In the genomic region with DNA sequence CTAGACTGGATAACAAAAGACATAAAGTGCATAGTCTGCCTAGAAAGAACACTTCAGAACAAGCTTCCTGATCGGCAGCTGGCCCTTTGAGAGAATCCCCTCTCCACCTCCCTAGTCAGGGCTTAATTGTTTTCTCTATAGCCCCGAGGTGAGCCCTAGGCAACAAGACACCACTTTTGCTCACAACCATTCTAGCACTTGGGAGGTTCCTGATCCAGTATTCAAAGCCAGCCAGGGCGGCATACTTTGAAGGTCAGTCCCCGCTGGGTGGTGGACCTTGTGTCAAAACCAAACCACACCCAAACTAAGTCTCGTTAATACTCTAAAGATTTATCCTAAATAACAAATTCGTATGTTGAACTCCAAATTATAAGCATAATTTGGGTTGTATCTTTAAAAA, we compare ENCODE assay signal across 8 mouse cellular contexts. TPM values are rescaled to one million over a fixed set of nuclear protein-coding genes. Genes with fewer than 3 reads are reported as not detected.
A peak's percentile ranks its signal among the peaks of the same experiment; 100 is the strongest.
DNase-seq lines count a peak whose midpoint lies in the region; ATAC-seq and TF ChIP-seq lines count a peak whose summit lies in the region.

No protein-coding gene starts in this region.

- peak overlapping the region; percentile 84 for H3K4me2 ChIP-seq in lung, embryonic 14.5 days
- H3K4me2 ChIP-seq in embryonic facial prominence, embryonic 13.5 days: peak overlapping the region; percentile 85
- H3K4me2 ChIP-seq in neural tube, embryonic 14.5 days (ENCODE audit: low read depth, low read length): peak overlapping the region; percentile 80

- no peaks in the 10 kb centered on the region for H3K27me3 ChIP-seq in lung, embryonic 14.5 days (ENCODE audit: insufficient read depth, low read length)
- H3K27me3 ChIP-seq in embryonic facial prominence, embryonic 13.5 days: no peaks in the 10 kb centered on the region
- H3K27me3 ChIP-seq in limb, embryonic 10.5 days (ENCODE audit: low read depth, poor library complexity, severe bottlenecking): no peaks in the 10 kb centered on the region
- H3K27me3 ChIP-seq in neural tube, embryonic 14.5 days (ENCODE audit: control insufficient read depth, insufficient read depth, low read length): no peaks in the 10 kb centered on the region

- 20% methylated on average over 6 of the region's 6 CpGs for WGBS in lung, embryonic 14.5 days
- 17% methylated on average over 6 of the region's 6 CpGs for WGBS in embryonic facial prominence, embryonic 13.5 days
- 29% methylated on average over 6 of the region's 6 CpGs for WGBS in limb, embryonic 10.5 days
- 13% methylated on average over 6 of the region's 6 CpGs for WGBS in neural tube, embryonic 14.5 days

- peak overlapping the region; percentile 90 for H3K27ac ChIP-seq in lung, embryonic 14.5 days (ENCODE audit: low read depth)
- 0 out of 2 replicates have a peak overlapping the region, but pooled peaks have one; percentile 83 for H3K27ac ChIP-seq in embryonic facial prominence, embryonic 13.5 days
- peak overlapping the region; percentile 95 for H3K27ac ChIP-seq in limb, embryonic 10.5 days
- H3K27ac ChIP-seq in neural tube, embryonic 14.5 days (ENCODE audit: low read depth, low read length): no peak overlapping the region

- no peaks in the 10 kb centered on the region for H3K9me3 ChIP-seq in lung, embryonic 14.5 days (ENCODE audit: low read depth, low read length)
- H3K9me3 ChIP-seq in embryonic facial prominence, embryonic 13.5 days: no peaks in the 10 kb centered on the region
- no peaks in the 10 kb centered on the region for H3K9me3 ChIP-seq in limb, embryonic 10.5 days (replicated peaks)
- H3K9me3 ChIP-seq in neural tube, embryonic 14.5 days (ENCODE audit: control insufficient read depth, low read length): no peaks in the 10 kb centered on the region

- peaks cover 15% of the 10 kb centered on the region for H3K4me1 ChIP-seq in lung, embryonic 14.5 days (ENCODE audit: insufficient read depth)
- H3K4me1 ChIP-seq in embryonic facial prominence, embryonic 13.5 days: peaks cover 19% of the 10 kb centered on the region
- H3K4me1 ChIP-seq in limb, embryonic 10.5 days: peaks cover 27% of the 10 kb centered on the region
- peaks cover 15% of the 10 kb centered on the region; the same call in 1 of the 2 replicates for H3K4me1 ChIP-seq in neural tube, embryonic 14.5 days (ENCODE audit: control insufficient read depth, insufficient read depth, low read length)

- no peaks in the 10 kb centered on the region for H3K36me3 ChIP-seq in lung, embryonic 14.5 days (ENCODE audit: insufficient read depth)
- H3K36me3 ChIP-seq in embryonic facial prominence, embryonic 13.5 days: no peaks in the 10 kb centered on the region
- no peaks in the 10 kb centered on the region for H3K36me3 ChIP-seq in limb, embryonic 10.5 days
- H3K36me3 ChIP-seq in neural tube, embryonic 14.5 days (ENCODE audit: control insufficient read depth, insufficient read depth, low read length): no peaks in the 10 kb centered on the region

- H3K9ac ChIP-seq in lung, embryonic 14.5 days: peak overlapping the region; percentile 88
- H3K9ac ChIP-seq in embryonic facial prominence, embryonic 13.5 days: peak overlapping the region; percentile 83
- H3K9ac ChIP-seq in neural tube, embryonic 14.5 days (replicated peaks; ENCODE audit: low read depth, low read length): no peak overlapping the region

- 0 out of 2 replicates have a peak, but pooled peaks have one; percentile 32 for ATAC-seq in lung, embryonic 14.5 days (ENCODE audit: insufficient read depth)
- no peak for ATAC-seq in embryonic facial prominence, embryonic 13.5 days (ENCODE audit: insufficient number of reproducible peaks, insufficient read depth, low FRiP score, low TSS enrichment, low read depth)
- ATAC-seq in neural tube, embryonic 14.5 days (ENCODE audit: low read depth): no peak
- no peak for ATAC-seq in inflammation-experienced regulatory T-cells, adult 6 months

- DNase-seq in lung, embryonic 14.5 days: peak; percentile 12
- no peak for DNase-seq in lung, postnatal 36 days
- no peak for DNase-seq in limb, embryonic 10.5 days (ENCODE audit: low spot score)
- no peak for DNase-seq in adrenal gland, postnatal 14 days
- no peak for DNase-seq in cerebellum, postnatal 10 days

- H3K4me3 ChIP-seq in lung, embryonic 14.5 days (ENCODE audit: low read depth, low read length): peak overlapping the region; percentile 70
- H3K4me3 ChIP-seq in embryonic facial prominence, embryonic 13.5 days: peak overlapping the region; percentile 71
- peak overlapping the region; percentile 74 for H3K4me3 ChIP-seq in limb, embryonic 10.5 days
- peak overlapping the region; percentile 77 for H3K4me3 ChIP-seq in neural tube, embryonic 14.5 days (ENCODE audit: low read depth, low read length)

- TF ChIP-seq CTCF in lung, embryonic 14.5 days (IDR thresholded peaks at IDR 0.05; ENCODE audit: low read depth): no peak

RNA-seq across cellular contexts. Expression of a gene that starts 38.6 kb away (rescaled TPM):
- 1.1 and 1.2 TPM in 2 replicates for polyA plus RNA-seq in lung, embryonic 14.5 days (2014; fragmentation: Nextera tagmentation; extraction: Ambion mirVana)
- 1.2 and 1.5 TPM in 2 replicates for polyA plus RNA-seq in embryonic facial prominence, embryonic 13.5 days (2015; fragmentation: Nextera tagmentation; extraction: Ambion mirVana)
- polyA plus RNA-seq in limb, embryonic 10.5 days (2016; fragmentation: Nextera tagmentation; extraction: Ambion mirVana): 0.23 and 0.53 TPM in 2 replicates
- polyA plus RNA-seq in neural tube, embryonic 14.5 days (2014; fragmentation: Nextera tagmentation; extraction: Ambion mirVana): 16.3 and 19.6 TPM in 2 replicates
- total RNA-seq in adrenal gland, postnatal 14 days (2021): not detected in 2 replicates
- polyA plus RNA-seq in inflammation-experienced regulatory T-cells, adult 6 months (2017; shearing (Covaris generic)): not detected

RNA-seq across cellular contexts. Expression of a gene that starts 39.1 kb away (rescaled TPM):
- 73.7 and 79.2 TPM in 2 replicates for polyA plus RNA-seq in lung, embryonic 14.5 days (2014; fragmentation: Nextera tagmentation; extraction: Ambion mirVana)
- polyA plus RNA-seq in embryonic facial prominence, embryonic 13.5 days (2015; fragmentation: Nextera tagmentation; extraction: Ambion mirVana): 48.2 and 60.0 TPM in 2 replicates
- polyA plus RNA-seq in limb, embryonic 10.5 days (2016; fragmentation: Nextera tagmentation; extraction: Ambion mirVana): 53.0 and 56.4 TPM in 2 replicates
- polyA plus RNA-seq in neural tube, embryonic 14.5 days (2014; fragmentation: Nextera tagmentation; extraction: Ambion mirVana): 26.9 and 27.8 TPM in 2 replicates
- total RNA-seq in adrenal gland, postnatal 14 days (2021): 20.0 and 21.6 TPM in 2 replicates
- 10 to 100 TPM; 29.5 to 69.7 (median 35.2) TPM for polyA plus RNA-seq in inflammation-experienced regulatory T-cells, adult 6 months (2017; shearing (Covaris generic))
